Mouse (Mus musculus): ENCODE measurements at regions not wholly inside any gene's neighbourhood (a gene's known extent, or its start where the extent isn't known, plus 50 kb on each side); places are given as distances from the start of the nearest gene placed in this dataset.

GRCm38 (mm10) chr13:88459474-88460173 lies 361.6 kb upstream of the Edil3 start:
- ATAC-seq (no peak), DNase-seq (ENCODE audit: low read depth, low spot score) (no peak)
- CTCF ChIA-PET: no interaction called here
- no peak for TF ChIP-seq CTCF (IDR thresholded peaks at IDR 0.05)
- H3K27me3 ChIP-seq: no peaks in the 10 kb centered on the region
- POLR2A ChIA-PET: no interaction called here
- in situ Hi-C loops (cut with MboI; ENCODE audit: low pct_unique_long_range_greater_than_20kb): no loop called here

DNA sequence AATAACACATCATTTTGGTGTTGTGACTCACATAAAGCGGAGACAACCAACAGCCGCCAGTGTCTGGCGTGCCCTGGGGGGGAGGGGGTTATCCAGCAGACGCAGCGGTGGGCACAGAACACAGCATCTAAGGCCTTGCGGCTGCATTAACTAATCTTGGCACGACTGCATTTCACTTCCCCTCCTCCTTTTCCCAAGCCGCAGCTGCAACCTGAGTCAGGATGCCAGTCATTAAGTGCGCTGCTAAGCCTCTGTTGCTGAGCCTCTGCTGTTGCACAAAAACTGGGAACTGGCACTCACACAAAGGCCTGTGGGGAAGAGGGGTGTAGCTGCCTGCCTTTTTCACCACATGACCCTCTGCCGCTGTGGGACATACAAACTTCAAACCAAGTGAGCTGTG lies 331.2 kb upstream of the Edil3 start:
- no peak for DNase-seq (ENCODE audit: low read depth, low spot score)
- H3K27me3 ChIP-seq: no peaks in the 10 kb centered on the region
- in situ Hi-C loops (cut with MboI; ENCODE audit: low pct_unique_long_range_greater_than_20kb): no loop called here
- POLR2A ChIA-PET: no interaction called here
- no peak for TF ChIP-seq CTCF (IDR thresholded peaks at IDR 0.05)
- CTCF ChIA-PET: no interaction called here
- ATAC-seq: no peak

GRCm38 (mm10) chr13:88510850-88511554 lies 310.3 kb upstream of the Edil3 start:
- CTCF ChIA-PET: no interaction called here
- POLR2A ChIA-PET: no interaction called here
- no peak for DNase-seq (ENCODE audit: low read depth, low spot score)
- no peak for ATAC-seq
- H3K27me3 ChIP-seq: no peaks in the 10 kb centered on the region
- in situ Hi-C loops (cut with MboI; ENCODE audit: low pct_unique_long_range_greater_than_20kb): no loop called here
- TF ChIP-seq CTCF (IDR thresholded peaks at IDR 0.05): no peak

- ChIA-PET CTCF (no interaction called here), POLR2A (no interaction called here)
- no peaks in the 10 kb centered on the region for H3K27me3 ChIP-seq
- no peak for DNase-seq (ENCODE audit: low read depth, low spot score)
- TF ChIP-seq CTCF (IDR thresholded peaks at IDR 0.05): no peak
- in situ Hi-C loops (cut with MboI; ENCODE audit: low pct_unique_long_range_greater_than_20kb): no loop called here
- ATAC-seq: no peak
These were observed 286.5 kb upstream of the Edil3 start for GRCm38 (mm10) chr13:88534796-88535195.

DNA sequence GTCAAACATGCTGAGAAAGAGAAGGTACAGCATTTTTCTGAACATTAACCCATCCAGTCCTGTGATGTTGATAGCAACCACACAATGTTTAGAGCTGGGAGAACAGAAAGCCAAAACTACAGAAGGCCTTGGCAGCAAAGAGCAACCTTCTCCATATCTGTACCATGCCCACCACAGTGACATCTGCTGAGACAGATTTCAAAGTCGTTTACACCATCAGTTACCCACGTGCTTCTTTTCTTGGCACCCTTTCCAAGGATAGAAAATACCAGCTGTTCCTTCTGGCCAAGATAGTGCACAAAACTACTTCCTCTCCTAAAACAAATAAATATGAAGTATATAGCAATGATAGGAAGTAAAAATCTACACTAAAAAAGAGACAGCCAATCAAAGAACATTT lies 266.8 kb upstream of the Edil3 start:
- in situ Hi-C loops (cut with MboI; ENCODE audit: low pct_unique_long_range_greater_than_20kb): no loop called here
- no peak for DNase-seq (ENCODE audit: low read depth, low spot score)
- H3K27me3 ChIP-seq: no peaks in the 10 kb centered on the region
- CTCF ChIA-PET: interaction anchor here (1.0 kb wide), 1 partner anchor 14 kb away, joined by 3 read pairs; no protein-coding TSS in a partner anchor
- ATAC-seq: no peak
- no peak for TF ChIP-seq CTCF (IDR thresholded peaks at IDR 0.05)
- POLR2A ChIA-PET: no interaction called here

DNA sequence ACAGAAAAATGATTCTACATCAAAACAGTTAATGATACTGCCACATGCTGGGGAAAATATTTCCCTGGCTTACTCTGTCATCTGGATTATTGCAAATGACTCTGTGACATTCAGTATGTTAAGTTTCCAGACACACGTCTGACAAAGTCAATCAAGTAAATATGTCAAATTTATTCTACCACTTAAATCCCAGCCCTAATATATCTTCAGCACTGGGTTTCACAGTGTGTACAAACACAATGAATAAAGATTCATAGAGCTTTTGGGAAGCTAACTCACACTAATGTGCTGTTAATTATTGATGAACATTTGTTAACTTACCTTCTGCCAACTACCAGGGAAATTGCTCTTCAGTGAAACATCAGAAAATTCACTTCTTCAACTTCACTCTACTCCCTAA lies 256.3 kb upstream of the Edil3 start:
- ChIA-PET CTCF (no interaction called here), POLR2A (no interaction called here)
- H3K27me3 ChIP-seq: no peaks in the 10 kb centered on the region
- no peak for DNase-seq (ENCODE audit: low read depth, low spot score)
- in situ Hi-C loops (cut with MboI; ENCODE audit: low pct_unique_long_range_greater_than_20kb): no loop called here
- no peak for ATAC-seq
- TF ChIP-seq CTCF (IDR thresholded peaks at IDR 0.05): no peak

DNA sequence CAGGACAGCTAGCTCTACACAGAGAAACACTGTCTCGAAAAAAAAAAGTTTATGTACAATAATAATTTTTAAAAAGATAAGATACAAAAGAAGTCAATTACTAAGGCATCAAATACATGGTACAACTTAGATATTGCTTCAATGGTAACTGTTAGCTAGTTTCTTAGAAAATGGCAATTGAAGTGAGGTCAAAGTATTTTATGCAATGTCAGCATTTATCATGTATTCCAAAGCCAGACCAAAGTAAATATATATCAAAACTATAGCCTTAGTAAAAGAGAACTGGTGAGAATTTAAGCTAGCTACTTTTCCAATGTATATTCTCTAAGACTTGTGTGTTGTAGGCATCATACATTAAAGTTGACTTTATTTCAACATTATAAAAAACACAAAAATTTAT lies 219.0 kb upstream of the Edil3 start:
- CTCF ChIA-PET: no interaction called here
- TF ChIP-seq CTCF (IDR thresholded peaks at IDR 0.05): no peak
- DNase-seq (ENCODE audit: low read depth, low spot score): no peak
- no peak for ATAC-seq
- in situ Hi-C loops (cut with MboI; ENCODE audit: low pct_unique_long_range_greater_than_20kb): no loop called here
- H3K27me3 ChIP-seq: no peaks in the 10 kb centered on the region
- POLR2A ChIA-PET: no interaction called here

GRCm38 (mm10) chr13:88610610-88611009 lies 210.7 kb upstream of the Edil3 start:
- in situ Hi-C loops (cut with MboI; ENCODE audit: low pct_unique_long_range_greater_than_20kb): no loop called here
- no peaks in the 10 kb centered on the region for H3K27me3 ChIP-seq
- CTCF ChIA-PET: no interaction called here
- POLR2A ChIA-PET: no interaction called here
- DNase-seq (ENCODE audit: low read depth, low spot score): no peak
- no peak for ATAC-seq
- no peak for TF ChIP-seq CTCF (IDR thresholded peaks at IDR 0.05)

GRCm38 (mm10) chr13:88613231-88613630 lies 208.0 kb upstream of the Edil3 start:
- DNase-seq (ENCODE audit: low read depth, low spot score) (no peak), ATAC-seq (no peak)
- no peak for TF ChIP-seq CTCF (IDR thresholded peaks at IDR 0.05)
- in situ Hi-C loops (cut with MboI; ENCODE audit: low pct_unique_long_range_greater_than_20kb): no loop called here
- ChIA-PET POLR2A (no interaction called here), CTCF (interaction anchor here (0.6 kb wide), 1 partner anchor 215 kb away, joined by 3 read pairs; no protein-coding TSS in a partner anchor)
- H3K27me3 ChIP-seq: no peaks in the 10 kb centered on the region

DNA sequence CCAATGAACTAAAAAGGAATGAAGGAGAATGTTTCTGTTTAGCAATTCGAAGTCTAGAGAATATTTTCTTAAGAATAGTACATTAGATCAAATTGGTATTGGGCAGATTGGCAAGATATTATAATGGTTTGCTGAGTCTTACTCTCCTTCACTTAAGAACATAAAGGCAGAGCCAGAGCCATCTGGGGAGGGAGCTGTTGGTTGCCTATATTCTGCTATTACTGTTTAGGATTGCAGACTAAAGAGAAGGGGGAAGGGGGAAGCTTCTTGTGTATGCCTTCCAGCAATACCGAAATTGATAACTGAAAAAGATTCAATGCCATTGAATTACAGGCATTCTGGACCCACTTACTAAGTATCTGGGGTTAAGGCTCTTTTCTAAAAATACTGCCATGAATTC lies 171.1 kb upstream of the Edil3 start:
- in situ Hi-C loops (cut with MboI; ENCODE audit: low pct_unique_long_range_greater_than_20kb): no loop called here
- CTCF ChIA-PET: no interaction called here
- TF ChIP-seq CTCF (IDR thresholded peaks at IDR 0.05): no peak
- H3K27me3 ChIP-seq: no peaks in the 10 kb centered on the region
- DNase-seq (ENCODE audit: low read depth, low spot score) (no peak), ATAC-seq (no peak)
- POLR2A ChIA-PET: no interaction called here

GRCm38 (mm10) chr13:88651036-88651435 lies 170.2 kb upstream of the Edil3 start:
- CTCF ChIA-PET: no interaction called here
- TF ChIP-seq CTCF (IDR thresholded peaks at IDR 0.05): no peak
- ATAC-seq (no peak), DNase-seq (ENCODE audit: low read depth, low spot score) (no peak)
- H3K27me3 ChIP-seq: no peaks in the 10 kb centered on the region
- in situ Hi-C loops (cut with MboI; ENCODE audit: low pct_unique_long_range_greater_than_20kb): no loop called here
- POLR2A ChIA-PET: no interaction called here

DNA sequence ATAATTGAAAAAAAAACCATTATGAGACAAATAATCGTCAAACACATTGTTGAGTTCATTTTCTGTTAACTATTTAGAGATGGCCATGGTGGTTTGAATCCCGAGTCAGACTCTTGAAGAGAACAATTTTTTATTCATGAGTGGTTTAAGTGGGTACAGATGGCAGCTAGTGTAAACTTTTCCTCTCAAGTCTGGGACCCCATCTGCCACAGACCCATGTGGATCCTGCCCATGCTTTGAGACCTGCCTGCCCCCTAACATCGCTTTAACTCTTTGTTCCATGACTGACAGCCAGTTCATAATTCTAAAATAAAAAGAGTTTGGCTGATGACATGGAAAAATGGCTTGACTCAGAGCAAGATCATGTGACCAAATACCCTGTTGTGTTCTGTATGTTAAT lies 166.2 kb upstream of the Edil3 start:
- no peak for TF ChIP-seq CTCF (IDR thresholded peaks at IDR 0.05)
- DNase-seq (ENCODE audit: low read depth, low spot score) (no peak), ATAC-seq (no peak)
- CTCF ChIA-PET: no interaction called here
- in situ Hi-C loops (cut with MboI; ENCODE audit: low pct_unique_long_range_greater_than_20kb): no loop called here
- no peaks in the 10 kb centered on the region for H3K27me3 ChIP-seq
- POLR2A ChIA-PET: no interaction called here

Data from Patski (cell line).